Mouse (Mus musculus) heart, embryonic 10.5 days (tissue): ENCODE data around the gene Serf2. TPM values are rescaled to one million over a fixed set of nuclear protein-coding genes. Genes with fewer than 3 reads are reported as not detected.

Experiments used
- DNase-seq: peaks from one replicate; pipeline ENCODE4 v3.0.0-alpha.2; 2017; ENCODE audit warnings: low spot score
- H3K27ac ChIP-seq: fragments of 300-500 bp; sonication (generic); 2 replicates; pipeline ENCODE4 v1.5.1; 2016; ENCODE audit warnings: mild to moderate bottlenecking
- H3K27me3 ChIP-seq: fragments of 300-500 bp; sonication (generic); 2 replicates; pipeline ENCODE4 v1.6.1; 2016; ENCODE audit warnings: mild to moderate bottlenecking; ENCODE audit not compliant: poor library complexity, insufficient read depth, severe bottlenecking
- H3K36me3 ChIP-seq: fragments of 300-500 bp; sonication (generic); 2 replicates; pipeline ENCODE4 v1.6.1; 2016; ENCODE audit warnings: mild to moderate bottlenecking, moderate library complexity
- H3K4me1 ChIP-seq: fragments of 300-500 bp; sonication (generic); 2 replicates; pipeline ENCODE4 v1.6.1; 2016; ENCODE audit warnings: mild to moderate bottlenecking
- H3K4me3 ChIP-seq: fragments of 300-500 bp; sonication (generic); 2 replicates; pipeline ENCODE4 v1.5.1; 2016; ENCODE audit warnings: mild to moderate bottlenecking, moderate library complexity
- H3K9me3 ChIP-seq: fragments of 300-500 bp; sonication (generic); 2 replicates; pipeline ENCODE4 v1.6.1; 2016; ENCODE audit warnings: mild to moderate bottlenecking, moderate library complexity
- WGBS: fragments of 180-500 bp; shearing (Covaris S2); methylation state at CpG from one replicate; pipeline ENCODE4 v1.1.7; 2016; 5-methylcytosine and 5-hydroxymethylcytosine counted together
- polyA plus RNA-seq: library from polyadenylated mRNA; unstranded; fragments of >200 nt; fragmentation: Nextera tagmentation; extraction: Ambion mirVana; gene quantifications from 2 replicates; pipeline ENCODE4 v1.2.1, GENCODE M21; 2016

Serf2 gene
- polyA plus RNA-seq, 1 experiment from 2014 or later, result 534 TPM

DNA sequence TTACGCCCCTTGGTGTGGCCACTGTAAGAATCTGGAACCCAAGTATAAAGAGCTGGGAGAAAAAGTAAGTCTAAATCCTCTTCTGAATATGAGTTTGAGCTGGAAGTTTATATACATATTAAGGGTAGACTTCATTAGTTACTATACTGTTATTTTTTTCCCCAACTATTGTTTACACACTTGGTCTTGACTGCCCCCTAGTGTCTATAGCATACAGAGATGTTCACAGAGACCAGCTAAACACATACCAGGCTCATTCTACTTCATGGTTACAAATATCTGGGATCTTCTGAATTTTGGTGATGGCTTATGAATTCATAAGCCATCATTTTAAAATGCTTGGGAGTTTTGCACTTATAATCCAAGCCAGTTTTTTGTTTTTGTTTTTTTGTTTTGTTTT is 14.1 kb upstream of the Serf2 start:
- no peak overlapping the region for H3K27ac ChIP-seq
- no peaks in the 10 kb centered on the region for H3K9me3 ChIP-seq
- H3K27me3 ChIP-seq, result no peaks in the 10 kb centered on the region
- no peak overlapping the region for H3K4me3 ChIP-seq
- H3K4me1 ChIP-seq, result no peaks in the 10 kb centered on the region
- no peak for DNase-seq
- WGBS, result 87% methylated on average over 1 of the region's 1 CpGs
- peaks cover 95% of the 10 kb centered on the region for H3K36me3 ChIP-seq

DNA sequence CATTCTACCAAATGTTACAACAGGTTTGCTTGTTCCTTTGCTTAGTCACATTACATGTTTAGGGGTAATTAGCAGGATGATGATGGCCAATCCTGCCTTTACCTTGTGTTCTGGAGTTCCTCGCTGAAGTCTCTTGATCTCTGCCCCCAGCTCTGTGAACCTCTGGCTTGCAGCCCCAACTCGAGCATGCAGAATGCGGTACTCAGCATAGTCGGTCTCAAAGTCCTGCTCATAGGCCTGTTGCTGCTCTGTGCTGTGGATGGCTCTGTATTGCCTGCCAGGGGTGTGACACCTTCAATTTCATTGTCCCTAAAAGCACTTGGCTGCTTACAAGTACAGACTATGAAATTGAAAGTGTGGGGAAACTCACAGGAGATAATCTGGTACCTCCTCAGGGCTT is 9.2 kb upstream of the Serf2 start:
- peaks cover 15% of the 10 kb centered on the region for H3K27me3 ChIP-seq
- peaks cover 46% of the 10 kb centered on the region for H3K36me3 ChIP-seq
- no peak overlapping the region for H3K4me3 ChIP-seq
- 68% methylated on average over 4 of the region's 4 CpGs for WGBS
- H3K9me3 ChIP-seq, result no peaks in the 10 kb centered on the region
- peaks cover 21% of the 10 kb centered on the region for H3K4me1 ChIP-seq
- H3K27ac ChIP-seq, result no peak overlapping the region
- DNase-seq, result no peak

DNA sequence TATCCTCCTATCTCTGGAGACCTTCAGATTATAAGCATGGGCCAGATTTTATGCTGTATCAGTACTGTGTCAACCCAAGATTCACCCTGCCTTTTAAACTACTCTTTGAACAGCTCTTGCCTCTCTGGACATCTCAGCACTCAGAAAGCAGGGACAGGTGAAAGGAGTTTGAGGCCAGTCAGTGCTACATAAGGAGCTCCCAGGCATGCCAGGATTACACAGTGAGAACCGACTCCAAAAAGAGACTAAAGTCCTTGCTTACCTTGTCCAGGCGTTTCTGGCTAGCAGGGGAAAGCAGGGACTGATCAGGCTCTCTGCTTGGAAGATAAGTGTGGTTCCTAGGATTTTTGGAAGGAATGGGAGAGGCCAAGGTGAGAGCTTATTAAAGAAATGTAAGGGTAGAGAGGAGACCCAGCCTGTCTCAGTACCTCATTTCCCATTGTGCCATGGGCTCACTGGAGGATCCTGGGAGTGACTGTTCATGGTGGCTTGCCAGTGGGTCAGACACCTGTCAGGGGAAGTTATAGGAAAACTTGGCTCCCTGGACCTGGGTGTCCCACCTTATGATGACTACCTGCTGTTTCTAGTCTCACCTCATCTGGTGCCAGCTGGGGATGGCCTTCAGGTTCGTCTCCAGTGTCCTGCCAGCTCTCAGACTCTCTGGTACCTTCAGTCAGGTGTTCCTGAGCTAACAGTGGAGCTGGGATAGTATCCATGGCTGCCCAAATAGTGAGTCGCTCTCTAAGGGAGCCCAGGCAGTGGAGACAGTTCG is 8.0 kb upstream of the Serf2 start:
- H3K4me3 ChIP-seq, result no peak overlapping the region
- DNase-seq, result peak; percentile 70
- H3K9me3 ChIP-seq, result no peaks in the 10 kb centered on the region
- H3K27me3 ChIP-seq, result peaks cover 15% of the 10 kb centered on the region
- H3K27ac ChIP-seq, result no peak overlapping the region
- peaks cover 21% of the 10 kb centered on the region for H3K4me1 ChIP-seq
- peaks cover 33% of the 10 kb centered on the region for H3K36me3 ChIP-seq
- WGBS, result 47% methylated on average over 5 of the region's 5 CpGs

DNA sequence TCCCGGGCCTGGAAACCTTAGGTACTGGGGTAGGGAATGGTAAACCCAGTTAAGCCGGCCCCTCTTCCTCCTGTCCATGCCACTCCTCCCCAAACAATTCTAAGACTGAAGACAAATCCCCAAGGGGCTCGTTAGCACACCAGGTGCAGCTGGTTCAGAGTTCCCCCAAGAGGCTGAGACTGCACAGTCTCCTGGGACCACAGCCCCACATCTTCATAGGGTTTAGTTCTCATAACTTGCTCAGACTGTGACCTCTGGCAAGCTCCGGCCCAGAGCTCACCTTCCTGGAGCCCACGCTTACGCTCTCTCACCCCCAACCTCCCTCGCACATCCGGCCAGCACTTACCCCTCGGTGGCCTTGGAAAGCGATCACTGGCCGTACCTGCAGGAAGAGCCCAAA is 7.2 kb upstream of the Serf2 start:
- no peaks in the 10 kb centered on the region for H3K9me3 ChIP-seq
- DNase-seq, result peak; percentile 57
- H3K4me1 ChIP-seq, result peaks cover 21% of the 10 kb centered on the region
- H3K27me3 ChIP-seq, result peaks cover 15% of the 10 kb centered on the region
- peaks cover 28% of the 10 kb centered on the region for H3K36me3 ChIP-seq
- peak overlapping the region; percentile 38 for H3K27ac ChIP-seq
- H3K4me3 ChIP-seq, result peak overlapping the region; percentile 70
- 10% methylated on average over 11 of the region's 11 CpGs for WGBS

DNA sequence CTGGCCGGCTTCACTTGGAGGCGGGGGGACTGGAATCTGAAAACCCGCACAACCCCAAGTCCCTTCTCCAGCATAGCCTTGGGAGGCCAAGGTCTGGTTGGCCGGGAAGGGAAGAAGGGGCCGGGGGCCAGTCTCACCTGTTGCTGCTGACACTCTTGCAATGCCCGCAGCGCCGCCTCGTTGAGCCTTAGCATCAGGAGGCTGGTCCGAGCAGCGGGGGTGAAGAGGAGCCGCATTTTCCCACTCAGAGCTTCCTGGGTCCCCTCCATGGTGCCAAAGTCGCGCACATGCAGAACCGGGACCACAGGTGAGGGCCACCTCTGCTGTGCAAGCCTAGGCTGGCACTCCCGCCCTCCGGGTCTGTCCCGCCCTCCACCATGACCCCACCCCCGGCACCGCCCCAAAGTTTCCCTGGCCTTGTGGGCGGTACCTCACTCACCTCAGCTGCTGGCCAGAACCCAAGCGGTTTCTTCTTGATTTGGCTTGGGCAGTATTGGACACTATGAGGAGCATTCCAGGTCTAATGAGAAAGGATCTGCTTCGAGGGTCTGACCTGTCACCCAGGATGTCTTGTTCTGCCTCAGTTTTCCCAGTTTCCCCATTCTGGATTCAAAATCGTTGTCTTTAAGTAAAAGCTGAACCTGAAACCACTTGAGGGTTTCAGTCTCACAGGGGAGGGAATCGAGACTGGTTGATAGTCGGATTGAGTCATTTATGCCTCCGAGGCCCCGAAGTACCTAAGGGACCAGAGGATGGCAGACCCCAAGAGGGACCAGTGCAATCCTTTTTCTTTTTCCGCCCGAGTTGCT is 6.5 kb upstream of the Serf2 start:
- H3K4me1 ChIP-seq, result peaks cover 21% of the 10 kb centered on the region
- WGBS, result 1% methylated on average over 30 of the region's 30 CpGs
- peak; percentile 91 for DNase-seq
- peak overlapping the region; percentile 38 for H3K27ac ChIP-seq
- H3K4me3 ChIP-seq, result peak overlapping the region; percentile 70
- peaks cover 21% of the 10 kb centered on the region for H3K36me3 ChIP-seq
- H3K27me3 ChIP-seq, result peaks cover 15% of the 10 kb centered on the region
- H3K9me3 ChIP-seq, result no peaks in the 10 kb centered on the region

DNA sequence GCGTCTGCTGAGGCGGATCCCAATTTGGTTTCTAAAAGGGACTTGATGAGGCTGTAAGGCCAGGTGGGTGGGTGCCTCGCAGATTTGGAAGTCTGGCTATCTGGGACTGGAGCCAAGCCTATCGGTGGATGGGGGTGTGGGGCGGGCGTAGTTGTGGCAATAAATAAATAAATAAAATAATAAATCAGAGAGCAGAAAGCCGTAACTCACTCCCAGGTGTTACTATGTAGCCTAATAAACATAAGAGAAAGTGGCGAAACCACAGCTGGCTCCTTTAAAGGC is 6.0 kb upstream of the Serf2 start:
- no peak overlapping the region for H3K27ac ChIP-seq
- WGBS, result 24% methylated on average over 8 of the region's 8 CpGs
- no peaks in the 10 kb centered on the region for H3K9me3 ChIP-seq
- peaks cover 25% of the 10 kb centered on the region for H3K4me1 ChIP-seq
- H3K36me3 ChIP-seq, result peaks cover 15% of the 10 kb centered on the region
- DNase-seq, result no peak
- peaks cover 15% of the 10 kb centered on the region for H3K27me3 ChIP-seq
- H3K4me3 ChIP-seq, result peak overlapping the region; percentile 70

DNA sequence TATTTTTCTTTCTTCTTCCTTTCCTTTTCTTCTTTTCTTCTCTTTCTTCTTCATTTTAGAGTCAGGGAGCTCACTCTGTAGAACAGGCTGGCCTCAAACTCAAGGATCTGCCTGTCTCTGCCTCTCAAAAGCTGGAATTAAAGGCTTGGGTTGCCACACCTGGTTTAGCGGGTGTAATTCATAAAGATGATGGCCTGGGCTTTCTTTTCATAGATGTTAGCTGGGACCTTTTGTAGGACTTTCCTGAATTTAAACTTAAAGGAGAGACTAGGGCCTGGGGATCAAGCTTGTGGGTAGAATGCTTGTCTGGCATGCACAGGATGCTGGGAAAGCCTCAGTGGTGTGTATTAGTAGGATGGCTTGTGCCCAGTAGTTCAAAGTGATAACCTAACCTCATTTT is 4.8 kb upstream of the Serf2 start, which contains the start of gene Ell3:
Gene Ell3, minus strand, starts transcription at position 101 of the 400 bp plus-strand sequence.
- peak; percentile 1 for DNase-seq
- H3K27me3 ChIP-seq, result peaks cover 15% of the 10 kb centered on the region
- peaks cover 4% of the 10 kb centered on the region for H3K36me3 ChIP-seq
- H3K4me1 ChIP-seq, result peaks cover 27% of the 10 kb centered on the region
- WGBS, result 84% methylated on average over 1 of the region's 1 CpGs
- H3K4me3 ChIP-seq, result peak within 1 kb of the TSS; percentile 70; the same call in 1 of the 2 replicates
- no peak within 1 kb of the TSS for H3K27ac ChIP-seq
- H3K9me3 ChIP-seq, result no peaks in the 10 kb centered on the region

DNA sequence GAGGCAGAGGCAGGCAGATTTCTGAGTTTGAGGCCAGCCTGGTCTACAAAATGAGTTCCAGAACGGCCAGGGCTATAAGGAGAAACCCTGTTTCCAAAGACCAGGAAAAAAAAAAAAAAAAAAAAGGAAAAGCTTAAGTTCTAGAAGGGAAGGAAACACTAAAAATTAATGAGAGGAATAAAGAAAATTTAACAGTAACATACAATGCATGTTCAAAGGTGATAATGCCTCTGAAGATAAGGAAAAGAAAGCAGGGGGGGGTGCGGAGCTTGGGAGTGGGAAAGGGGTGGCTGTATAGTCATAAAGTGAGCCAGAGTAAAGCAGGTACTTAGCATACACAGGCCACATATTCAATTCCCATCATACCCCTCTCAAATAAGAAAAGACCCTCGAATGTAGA is 3.9 kb upstream of the Serf2 start:
- Histone ChIP-seq H3K27me3 (peaks cover 15% of the 10 kb centered on the region), H3K36me3 (no peaks in the 10 kb centered on the region), H3K9me3 (no peaks in the 10 kb centered on the region), H3K27ac (no peak overlapping the region), H3K4me3 (no peak overlapping the region), H3K4me1 (peaks cover 27% of the 10 kb centered on the region)
- 75% methylated on average over 3 of the region's 3 CpGs for WGBS
- DNase-seq, result peak; percentile 17

DNA sequence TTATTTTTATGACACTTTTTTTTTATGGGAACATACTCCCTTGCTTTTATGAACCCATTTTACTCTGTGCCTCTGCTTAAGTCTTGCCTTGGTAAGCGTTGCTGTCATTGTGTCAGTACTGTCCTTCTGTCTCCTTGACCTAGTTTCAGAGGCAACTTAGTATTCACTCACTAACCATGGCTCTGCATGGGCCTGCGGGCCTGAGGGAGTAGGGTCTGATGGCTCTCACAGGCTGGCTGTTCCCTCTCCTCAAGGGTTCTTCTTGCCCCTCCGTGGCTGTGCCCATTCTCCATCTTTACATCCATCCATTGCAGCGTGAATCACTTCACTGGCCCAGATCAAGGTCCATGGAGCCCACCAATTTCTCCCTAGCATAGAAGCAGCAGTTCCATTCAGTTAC is 2.5 kb upstream of the Serf2 start:
- DNase-seq, result peak; percentile 57
- Histone ChIP-seq H3K27ac (no peak overlapping the region), H3K4me1 (peaks cover 37% of the 10 kb centered on the region), H3K27me3 (peaks cover 10% of the 10 kb centered on the region), H3K4me3 (no peak overlapping the region), H3K9me3 (no peaks in the 10 kb centered on the region), H3K36me3 (peaks cover 10% of the 10 kb centered on the region; the same call in 1 of the 2 replicates)
- 70% methylated on average over 4 of the region's 4 CpGs for WGBS

DNA sequence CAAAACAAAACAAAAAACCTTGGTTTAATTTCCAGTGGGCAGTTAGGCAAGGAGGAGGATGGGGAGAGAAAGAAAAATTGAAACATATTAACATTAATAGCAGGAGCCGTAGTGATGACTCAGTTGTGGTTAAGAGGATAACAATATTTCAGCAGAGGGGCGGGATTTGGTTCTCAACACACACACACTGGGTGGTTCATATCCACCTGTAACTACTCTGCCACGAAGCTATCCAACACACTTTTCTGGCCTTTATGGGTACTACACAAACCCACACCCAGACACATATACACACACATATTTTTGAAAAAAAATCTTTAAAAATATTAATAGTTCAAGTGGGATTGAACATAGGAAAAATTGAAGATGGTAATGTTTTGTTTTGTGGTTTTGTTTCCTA is 2.0 kb upstream of the Serf2 start:
- H3K9me3 ChIP-seq, result no peaks in the 10 kb centered on the region
- no peak overlapping the region for H3K4me3 ChIP-seq
- peaks cover 11% of the 10 kb centered on the region; the same call in 1 of the 2 replicates for H3K36me3 ChIP-seq
- H3K27ac ChIP-seq, result no peak overlapping the region
- H3K4me1 ChIP-seq, result peaks cover 34% of the 10 kb centered on the region
- DNase-seq, result peak; percentile 7
- 85% methylated on average over 3 of the region's 3 CpGs for WGBS
- peaks cover 5% of the 10 kb centered on the region; the same call in 1 of the 2 replicates for H3K27me3 ChIP-seq

DNA sequence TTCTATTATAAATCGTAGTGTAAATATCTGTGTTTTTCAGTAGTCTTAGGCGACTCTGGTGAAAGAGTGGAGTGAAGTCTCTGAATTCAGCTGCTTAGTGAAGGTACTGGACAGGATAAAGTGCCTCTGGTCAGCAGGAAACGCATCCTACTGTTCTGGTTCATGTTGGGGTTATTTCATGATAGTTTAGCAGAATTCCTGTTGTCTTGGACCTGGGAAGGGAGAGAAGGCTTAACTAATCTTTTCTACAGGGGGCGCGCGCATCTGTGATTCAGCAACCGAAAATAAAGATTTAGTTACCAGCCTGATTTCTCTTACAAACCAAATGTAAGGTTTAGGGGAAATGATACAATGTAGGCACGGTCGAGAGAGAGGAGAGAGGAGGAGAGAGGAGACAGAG is 859 bp upstream of the Serf2 start:
- H3K4me3 ChIP-seq, result peak overlapping the region; percentile 98
- no peaks in the 10 kb centered on the region for H3K9me3 ChIP-seq
- WGBS, result 17% methylated on average over 9 of the region's 9 CpGs
- peak; percentile 74 for DNase-seq
- peaks cover 34% of the 10 kb centered on the region for H3K4me1 ChIP-seq
- H3K36me3 ChIP-seq, result peaks cover 23% of the 10 kb centered on the region
- H3K27ac ChIP-seq, result peak overlapping the region; percentile 99
- H3K27me3 ChIP-seq, result no peaks in the 10 kb centered on the region

DNA sequence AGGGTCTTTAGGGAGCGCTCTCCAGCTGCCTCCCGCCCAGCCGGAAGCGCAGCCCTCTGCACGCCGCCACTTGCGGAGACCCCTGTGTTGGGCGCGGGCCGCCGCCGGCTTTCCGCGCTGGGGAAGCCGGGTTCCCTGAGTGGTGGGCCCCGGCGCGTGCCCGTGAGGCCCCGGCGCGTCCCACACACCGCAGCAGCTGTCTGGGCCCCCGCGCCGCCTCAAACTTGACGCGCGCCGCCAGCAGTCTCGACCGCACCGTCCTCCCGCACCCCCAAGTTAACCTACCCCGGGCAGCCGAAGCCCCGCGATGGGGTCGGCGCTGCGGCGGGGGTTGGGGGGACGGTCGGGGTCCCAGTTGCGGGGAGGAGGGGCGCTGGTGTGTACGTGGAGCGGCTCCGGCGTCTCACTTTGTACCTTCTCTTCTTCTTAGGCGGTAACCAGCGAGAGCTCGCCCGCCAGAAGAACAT is 583 bp downstream of the Serf2 start:
- Histone ChIP-seq H3K4me1 (peaks cover 41% of the 10 kb centered on the region), H3K27ac (peak overlapping the region; percentile 99), H3K9me3 (no peaks in the 10 kb centered on the region), H3K4me3 (peak overlapping the region; percentile 98), H3K27me3 (no peaks in the 10 kb centered on the region), H3K36me3 (peaks cover 34% of the 10 kb centered on the region)
- peak; percentile 84 for DNase-seq
- under 1% methylated on average over 54 of the region's 54 CpGs for WGBS

DNA sequence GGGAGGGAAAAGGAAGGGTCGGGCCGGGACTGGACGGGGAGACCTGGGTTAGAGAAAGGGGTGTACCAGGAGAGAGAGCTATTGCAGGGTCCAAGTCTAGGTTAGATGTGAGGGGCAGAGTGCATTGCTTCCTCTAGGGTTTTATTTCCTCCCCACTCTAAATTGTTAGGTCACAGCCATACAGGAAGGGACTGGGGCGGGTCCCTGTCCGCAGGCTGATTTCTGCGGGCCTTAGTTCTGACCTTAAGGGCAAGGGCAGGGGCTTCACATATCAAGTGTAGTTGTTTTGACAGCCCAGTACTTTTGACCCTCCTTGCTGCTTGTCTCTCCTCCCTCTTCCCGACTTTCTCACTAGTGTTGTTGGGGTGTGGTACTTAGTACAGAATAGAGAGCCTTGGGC is 1.1 kb downstream of the Serf2 start:
- Histone ChIP-seq H3K9me3 (no peaks in the 10 kb centered on the region), H3K4me3 (peak overlapping the region; percentile 98), H3K4me1 (peaks cover 41% of the 10 kb centered on the region), H3K27me3 (no peaks in the 10 kb centered on the region), H3K27ac (peak overlapping the region; percentile 99), H3K36me3 (peaks cover 34% of the 10 kb centered on the region)
- 0% methylated on average over 7 of the region's 7 CpGs for WGBS
- DNase-seq, result peak; percentile 77
